Comparison of ENCODE assay signal across 23 mouse cellular contexts in genomic region chr11:108240924-108241498, GRCm38 (mm10).
DNase-seq lines count a peak whose midpoint lies in the region; ATAC-seq lines count a peak whose summit lies in the region.
"Had no signal": no experiment of that assay in that cellular context is flagged by ENCODE, and none has a peak within 500 bp of the region (broad histone marks: within the 10 kb centered on the region; RNA-seq: fewer than 3 reads in every experiment).

No protein-coding gene starts in this region.

- H3K27ac ChIP-seq in intestine, embryonic 16.5 days (ENCODE audit: low read length): peak overlapping the region; percentile 61
- 0 out of 2 replicates have a peak overlapping the region, but pooled peaks have one; percentile 2 for H3K27ac ChIP-seq in stomach, embryonic 15.5 days
- H3K27ac ChIP-seq in forebrain, embryonic 16.5 days (ENCODE audit: low read length): no peak overlapping the region
- H3K27ac ChIP-seq: embryonic facial prominence, embryonic 15.5 days; forebrain, embryonic 15.5 days; hindbrain, embryonic 13.5 days; left cerebral cortex, adult 2 months; liver, embryonic 15.5 days; lung, embryonic 15.5 days; midbrain, embryonic 10.5 days had no signal

- WGBS in intestine, embryonic 16.5 days: 56% methylated on average over 11 of the region's 11 CpGs
- 72% methylated on average over 11 of the region's 11 CpGs for WGBS in stomach, embryonic 15.5 days
- WGBS in forebrain, embryonic 16.5 days: 73% methylated on average over 11 of the region's 11 CpGs

- H3K9ac ChIP-seq in intestine, embryonic 16.5 days (ENCODE audit: low read depth, low read length): no peak overlapping the region; the same call in 1 of the 2 replicates
- no peak overlapping the region for H3K9ac ChIP-seq in stomach, embryonic 15.5 days
- no peak overlapping the region for H3K9ac ChIP-seq in forebrain, embryonic 16.5 days (replicated peaks; ENCODE audit: low read depth, low read length)
- H3K9ac ChIP-seq: embryonic facial prominence, embryonic 15.5 days; forebrain, embryonic 15.5 days; hindbrain, embryonic 13.5 days; liver, embryonic 15.5 days; lung, embryonic 15.5 days had no signal

- no peaks in the 10 kb centered on the region for H3K27me3 ChIP-seq in intestine, embryonic 16.5 days (replicated peaks; ENCODE audit: control insufficient read depth, insufficient read depth, low read length)
- no peaks in the 10 kb centered on the region for H3K27me3 ChIP-seq in stomach, embryonic 15.5 days (replicated peaks)
- H3K27me3 ChIP-seq in forebrain, embryonic 16.5 days (replicated peaks; ENCODE audit: control insufficient read depth, insufficient read depth, low read length): no peaks in the 10 kb centered on the region
- H3K27me3 ChIP-seq: embryonic facial prominence, embryonic 15.5 days; forebrain, embryonic 15.5 days; hindbrain, embryonic 13.5 days; liver, embryonic 15.5 days; lung, embryonic 15.5 days had no signal

- peak; percentile 96 for ATAC-seq in intestine, embryonic 16.5 days
- peak; percentile 41; the same call in 1 of the 2 replicates for ATAC-seq in stomach, embryonic 15.5 days (ENCODE audit: insufficient read depth, low FRiP score, low read depth)
- ATAC-seq in forebrain, embryonic 16.5 days: no peak
- ATAC-seq: forebrain, embryonic 15.5 days had no signal

- H3K4me3 ChIP-seq in intestine, embryonic 16.5 days (ENCODE audit: low read length): peak overlapping the region; percentile 24
- no peak overlapping the region for H3K4me3 ChIP-seq in stomach, embryonic 15.5 days (replicated peaks)
- no peak overlapping the region for H3K4me3 ChIP-seq in forebrain, embryonic 16.5 days (replicated peaks; ENCODE audit: low read length)
- H3K4me3 ChIP-seq: embryonic facial prominence, embryonic 15.5 days; forebrain, embryonic 15.5 days; hindbrain, embryonic 13.5 days; left cerebral cortex, adult 2 months; liver, embryonic 15.5 days; lung, embryonic 15.5 days; midbrain, embryonic 10.5 days had no signal

- H3K4me1 ChIP-seq in intestine, embryonic 16.5 days (ENCODE audit: control insufficient read depth, insufficient read depth, low read length): peaks cover 41% of the 10 kb centered on the region
- H3K4me1 ChIP-seq in stomach, embryonic 15.5 days: 0 out of 2 replicates have a peak, but pooled peaks cover 12% of the 10 kb centered on the region
- peaks cover 10% of the 10 kb centered on the region for H3K4me1 ChIP-seq in forebrain, embryonic 16.5 days (replicated peaks; ENCODE audit: control insufficient read depth, insufficient read depth, low read length)

- peak overlapping the region; percentile 32 for H3K4me2 ChIP-seq in intestine, embryonic 16.5 days (ENCODE audit: low read depth, low read length)
- H3K4me2 ChIP-seq in stomach, embryonic 15.5 days: no peak overlapping the region
- no peak overlapping the region for H3K4me2 ChIP-seq in forebrain, embryonic 16.5 days (ENCODE audit: low read length)
- H3K4me2 ChIP-seq: embryonic facial prominence, embryonic 15.5 days; forebrain, embryonic 15.5 days; hindbrain, embryonic 13.5 days; liver, embryonic 15.5 days; lung, embryonic 15.5 days had no signal

- no peaks in the 10 kb centered on the region for H3K36me3 ChIP-seq in intestine, embryonic 16.5 days (ENCODE audit: control insufficient read depth, insufficient read depth, low read length)
- H3K36me3 ChIP-seq in stomach, embryonic 15.5 days: no peaks in the 10 kb centered on the region
- H3K36me3 ChIP-seq in forebrain, embryonic 16.5 days (ENCODE audit: control insufficient read depth, insufficient read depth): no peaks in the 10 kb centered on the region
- H3K36me3 ChIP-seq: embryonic facial prominence, embryonic 15.5 days; forebrain, embryonic 15.5 days; hindbrain, embryonic 13.5 days; liver, embryonic 15.5 days; lung, embryonic 15.5 days; midbrain, embryonic 10.5 days had no signal

- intact Hi-C loops in heart, postnatal 25 days (cut with DNase I): no loop called here

- H3K9me3 ChIP-seq in intestine, embryonic 16.5 days (ENCODE audit: control insufficient read depth, low read length): no peaks in the 10 kb centered on the region
- no peaks in the 10 kb centered on the region for H3K9me3 ChIP-seq in stomach, embryonic 15.5 days
- H3K9me3 ChIP-seq in forebrain, embryonic 16.5 days (ENCODE audit: control insufficient read depth, low read length): no peaks in the 10 kb centered on the region
- H3K9me3 ChIP-seq: embryonic facial prominence, embryonic 15.5 days; forebrain, embryonic 15.5 days; hindbrain, embryonic 13.5 days; liver, embryonic 15.5 days; lung, embryonic 15.5 days; midbrain, embryonic 10.5 days had no signal

- DNase-seq in heart, adult 11 months: peak; percentile 88
- no peak for DNase-seq in heart, postnatal 25 days (ENCODE audit: low spot score)
- peak; percentile 65 for DNase-seq in ES-CJ7 (ENCODE audit: low read depth, low spot score)
- DNase-seq in retina, embryonic 14.5 days (ENCODE audit: low spot score): no peak
- DNase-seq: cerebellum, adult 11 months; cerebellum, adult 9-11 months; gastrocnemius, postnatal 10 days; heart, adult 18-20 months; heart, postnatal 36 days; layer of hippocampus, adult 9-11 months; liver; lung, postnatal 36 days; thymus, postnatal 25 days had no signal

Comparison
In these comparisons a context has a peak if more than half of its experiments do, and no peak if none do; other contexts are left out.
1. DNase-seq: peak in heart, adult 11 months (single experiment) and ES-CJ7 (single experiment); none in heart, postnatal 25 days (single experiment) and retina, embryonic 14.5 days (single experiment).